Mouse (Mus musculus) megakaryocyte, embryonic 14.5 days (primary cell): Measurements from ENCODE around the gene Arl8a.

Source experiments
- FLI1 ChIP-seq: IDR thresholded peaks from 2 replicates; pipeline ENCODE4 v1.6.1; 2012; ENCODE audit warnings: low read length, inconsistent platforms, mixed read lengths
- GATA1 ChIP-seq: IDR thresholded peaks from 3 replicates; pipeline ENCODE4 v1.6.1; 2012; ENCODE audit warnings: mixed read lengths, low read length, inconsistent platforms, borderline replicate concordance

DNA sequence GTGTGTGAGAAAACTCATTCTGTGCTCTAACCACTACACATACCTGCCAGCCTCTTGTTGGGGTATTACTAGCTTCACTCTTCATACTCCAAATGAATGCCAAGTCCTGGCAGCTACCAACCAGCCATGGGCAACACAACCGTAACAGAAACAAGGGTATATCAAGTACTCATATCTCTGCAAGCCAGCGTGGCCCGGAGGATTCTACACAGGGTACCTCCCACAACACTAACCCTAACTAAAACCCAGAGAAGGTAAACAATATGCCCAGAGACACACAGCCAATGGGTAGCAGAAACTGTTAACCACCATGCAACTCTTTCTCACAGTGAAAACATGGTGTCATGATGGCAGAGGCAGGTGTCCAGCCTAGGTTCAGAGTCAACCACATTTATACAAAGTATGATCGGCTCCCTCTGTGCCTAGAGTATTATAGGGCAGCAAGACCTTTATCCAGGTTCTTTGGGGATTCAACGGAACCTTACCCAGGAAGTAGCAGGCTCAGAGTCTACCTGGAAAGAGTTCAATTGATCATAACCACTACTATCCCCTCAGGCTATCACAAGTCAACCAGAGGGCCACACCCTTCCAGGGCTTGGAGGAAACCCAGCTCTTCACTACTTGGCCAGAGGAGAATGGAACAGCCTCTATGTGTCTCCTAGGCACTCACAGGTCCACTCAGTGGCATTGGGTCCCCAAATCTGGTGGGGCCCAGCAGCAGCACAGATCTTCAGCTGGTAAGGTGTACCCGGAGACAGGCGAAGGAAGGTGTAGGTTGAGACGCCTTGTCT lies 21.9 kb upstream of the Arl8a start:
- no peak for TF ChIP-seq GATA1
- TF ChIP-seq FLI1: no peak
